ENCODE assay signal across 16 mouse cellular contexts in the genomic region with DNA sequence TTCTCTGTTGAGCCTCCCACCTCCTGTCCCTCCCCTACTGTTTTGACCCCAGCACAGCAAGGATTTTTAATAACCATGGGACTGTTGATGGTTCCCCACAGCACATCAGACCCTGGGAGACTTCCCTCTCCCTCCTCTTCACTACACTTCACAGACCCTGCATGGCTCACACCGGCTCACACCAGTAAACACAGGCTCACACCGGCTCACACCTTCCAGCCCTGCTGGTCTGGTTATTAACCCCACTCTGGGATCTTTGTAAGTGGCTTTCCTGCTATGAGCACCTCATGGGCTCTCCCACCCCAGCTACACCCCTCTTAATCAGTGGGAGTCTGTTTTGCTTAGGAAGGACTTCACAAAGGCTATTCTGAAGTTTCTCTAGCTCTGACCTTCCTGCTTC. TPM values are rescaled to one million over a fixed set of nuclear protein-coding genes. Genes with fewer than 3 reads are reported as not detected.
A peak's percentile ranks its signal among the peaks of the same experiment; 100 is the strongest.
DNase-seq lines count a peak whose midpoint lies in the region; ATAC-seq and TF ChIP-seq lines count a peak whose summit lies in the region.
"Had no signal": no experiment of that assay in that cellular context is flagged by ENCODE, and none has a peak within 500 bp of the region (broad histone marks: within the 10 kb centered on the region; RNA-seq: fewer than 3 reads in every experiment).

No protein-coding gene starts in this region.

- no peak overlapping the region for H3K4me2 ChIP-seq in heart, embryonic 11.5 days
- H3K4me2 ChIP-seq in lung, embryonic 14.5 days: no peak overlapping the region
- no peak overlapping the region for H3K4me2 ChIP-seq in stomach, embryonic 14.5 days (replicated peaks; ENCODE audit: low read depth, low read length)
- H3K4me2 ChIP-seq: hindbrain, embryonic 14.5 days; liver, embryonic 11.5 days had no signal

- TF ChIP-seq CTCF in lung, embryonic 14.5 days (IDR thresholded peaks at IDR 0.05; ENCODE audit: low read depth): no peak

- H3K27me3 ChIP-seq in heart, embryonic 11.5 days (ENCODE audit: control insufficient read depth, insufficient read depth, low read length): no peaks in the 10 kb centered on the region
- H3K27me3 ChIP-seq in heart, embryonic 10.5 days (ENCODE audit: insufficient read depth, poor library complexity, severe bottlenecking): peaks cover 42% of the 10 kb centered on the region
- H3K27me3 ChIP-seq in lung, embryonic 14.5 days (ENCODE audit: insufficient read depth, low read length): no peaks in the 10 kb centered on the region
- no peaks in the 10 kb centered on the region for H3K27me3 ChIP-seq in stomach, embryonic 14.5 days (ENCODE audit: control insufficient read depth, insufficient read depth, low read length)

- no peak for ATAC-seq in heart, embryonic 11.5 days (replicated peaks; ENCODE audit: insufficient number of reproducible peaks, low FRiP score, low TSS enrichment)
- no peak for ATAC-seq in lung, embryonic 14.5 days (ENCODE audit: insufficient read depth)
- ATAC-seq in stomach, embryonic 14.5 days (ENCODE audit: insufficient number of reproducible peaks, insufficient read depth, low FRiP score, low read depth): no peak
- ATAC-seq: midbrain, embryonic 16.5 days had no signal

- H3K27ac ChIP-seq in heart, embryonic 11.5 days (ENCODE audit: low read depth, low read length): peak overlapping the region; percentile 30; the same call in 1 of the 2 replicates
- no peak overlapping the region for H3K27ac ChIP-seq in heart, embryonic 10.5 days
- H3K27ac ChIP-seq in lung, embryonic 14.5 days (ENCODE audit: low read depth): peak overlapping the region; percentile 88
- H3K27ac ChIP-seq in stomach, embryonic 14.5 days (ENCODE audit: low read length): peak overlapping the region; percentile 61
- H3K27ac ChIP-seq: hindbrain, embryonic 14.5 days had no signal

- H3K4me3 ChIP-seq in heart, embryonic 11.5 days (ENCODE audit: low read depth, low read length): no peak overlapping the region
- H3K4me3 ChIP-seq in heart, embryonic 10.5 days: no peak overlapping the region
- no peak overlapping the region for H3K4me3 ChIP-seq in lung, embryonic 14.5 days (ENCODE audit: low read depth, low read length)
- H3K4me3 ChIP-seq in stomach, embryonic 14.5 days (ENCODE audit: low read depth, low read length): no peak overlapping the region

- WGBS in heart, embryonic 11.5 days (ENCODE audit: insufficient replicate concordance): 13% methylated on average over 2 of the region's 2 CpGs
- WGBS in heart, embryonic 10.5 days: 19% methylated on average over 2 of the region's 2 CpGs
- WGBS in lung, embryonic 14.5 days: 17% methylated on average over 2 of the region's 2 CpGs
- 23% methylated on average over 2 of the region's 2 CpGs for WGBS in stomach, embryonic 14.5 days

- H3K36me3 ChIP-seq in heart, embryonic 11.5 days (ENCODE audit: control insufficient read depth, insufficient read depth, low read length): no peaks in the 10 kb centered on the region
- H3K36me3 ChIP-seq in heart, embryonic 10.5 days: no peaks in the 10 kb centered on the region
- no peaks in the 10 kb centered on the region; the same call in 1 of the 2 replicates for H3K36me3 ChIP-seq in lung, embryonic 14.5 days (ENCODE audit: insufficient read depth)
- no peaks in the 10 kb centered on the region; the same call in 1 of the 2 replicates for H3K36me3 ChIP-seq in stomach, embryonic 14.5 days (ENCODE audit: control insufficient read depth, insufficient read depth, low read length)

- DNase-seq in heart, embryonic 10.5 days (ENCODE audit: low spot score): no peak
- DNase-seq in lung, embryonic 14.5 days: no peak
- DNase-seq in lung, postnatal 10 days: no peak
- DNase-seq in kidney, adult 18-20 months: peak; percentile 55
- DNase-seq in gastrocnemius, postnatal 4 days (ENCODE audit: low spot score in 2 of 2): no peak
- DNase-seq in urinary bladder, adult 18-20 months (ENCODE audit: low spot score in 2 of 2): no peak
- DNase-seq: adrenal gland, postnatal 25 days; cerebellum, postnatal 36 days; gastrocnemius, postnatal 36 days; lung, postnatal 4 days; right cerebral cortex, postnatal 14 days had no signal

- H3K4me1 ChIP-seq in heart, embryonic 11.5 days (ENCODE audit: control insufficient read depth, insufficient read depth, low read length): peaks cover 65% of the 10 kb centered on the region
- H3K4me1 ChIP-seq in heart, embryonic 10.5 days: peaks cover 73% of the 10 kb centered on the region
- H3K4me1 ChIP-seq in lung, embryonic 14.5 days (ENCODE audit: insufficient read depth): peaks cover 47% of the 10 kb centered on the region
- H3K4me1 ChIP-seq in stomach, embryonic 14.5 days (ENCODE audit: control insufficient read depth, insufficient read depth, low read length): peaks cover 79% of the 10 kb centered on the region

- H3K9me3 ChIP-seq in heart, embryonic 11.5 days (replicated peaks; ENCODE audit: control insufficient read depth, low read length): no peaks in the 10 kb centered on the region
- no peaks in the 10 kb centered on the region for H3K9me3 ChIP-seq in heart, embryonic 10.5 days
- no peaks in the 10 kb centered on the region for H3K9me3 ChIP-seq in lung, embryonic 14.5 days (ENCODE audit: low read depth, low read length)
- no peaks in the 10 kb centered on the region for H3K9me3 ChIP-seq in stomach, embryonic 14.5 days (ENCODE audit: control insufficient read depth, low read depth, low read length)

- no peak overlapping the region for H3K9ac ChIP-seq in heart, embryonic 11.5 days (ENCODE audit: low read depth, low read length)
- no peak overlapping the region for H3K9ac ChIP-seq in lung, embryonic 14.5 days
- no peak overlapping the region for H3K9ac ChIP-seq in stomach, embryonic 14.5 days (replicated peaks; ENCODE audit: low read depth, low read length)
- H3K9ac ChIP-seq: hindbrain, embryonic 14.5 days had no signal

RNA-seq across cellular contexts. Expression of a gene that starts 28.4 kb away (rescaled TPM):
- 3.8 and 4.7 TPM in 2 replicates for polyA plus RNA-seq in heart, embryonic 11.5 days (2014; fragmentation: Nextera tagmentation; extraction: Ambion mirVana)
- 1.4 and 1.9 TPM in 2 replicates for polyA plus RNA-seq in heart, embryonic 10.5 days (2016; fragmentation: Nextera tagmentation; extraction: Ambion mirVana)
- 8.9 and 9.0 TPM in 2 replicates for polyA plus RNA-seq in lung, embryonic 14.5 days (2014; fragmentation: Nextera tagmentation; extraction: Ambion mirVana)
- polyA plus RNA-seq in stomach, embryonic 14.5 days (2014; fragmentation: Nextera tagmentation; extraction: Ambion mirVana): 13.3 and 14.8 TPM in 2 replicates
- total RNA-seq in gastrocnemius, postnatal 4 days (2021): 10 to 100 TPM; 22.6 to 25.8 TPM

RNA-seq across cellular contexts. Expression of a gene that starts 29.2 kb away (rescaled TPM):
- not detected in 2 replicates for polyA plus RNA-seq in heart, embryonic 11.5 days (2014; fragmentation: Nextera tagmentation; extraction: Ambion mirVana)
- polyA plus RNA-seq in heart, embryonic 10.5 days (2016; fragmentation: Nextera tagmentation; extraction: Ambion mirVana): not detected in 2 replicates
- polyA plus RNA-seq in lung, embryonic 14.5 days (2014; fragmentation: Nextera tagmentation; extraction: Ambion mirVana): 0.34 and 0.41 TPM in 2 replicates
- polyA plus RNA-seq in stomach, embryonic 14.5 days (2014; fragmentation: Nextera tagmentation; extraction: Ambion mirVana): 0.91 TPM in 1 of 2 replicates, not detected in the other
- total RNA-seq in gastrocnemius, postnatal 4 days (2021): under 1 TPM; 0.52 to 0.54 TPM
- polyA plus RNA-seq: liver, embryonic 11.5 days; midbrain, embryonic 16.5 days had no signal
